Mouse (Mus musculus) erythroblast, adult 5-6 weeks (primary cell): ENCODE measurements around the gene Ift80. TPM values are rescaled to one million over a fixed set of nuclear protein-coding genes. Genes with fewer than 3 reads are reported as not detected.

ENCODE experiments used
- total RNA-seq, 2 experiments: library from RNA; stranded (forward) in 1 of 2; stranded (reverse) in 1 of 2; fragments of 150-400 nt in 1 of 2; fragments of 200-764, 138-1000 nt in 1 of 2; gene quantifications; 2 replicates each; pipeline versions ENCODE4 v1.2.3 to v1.2.4; 2015 to 2017; ENCODE audit warnings: low replicate concordance in 2 of 2

The Ift80 gene
- total RNA-seq, 2 experiments from 2014 or later, result 50.7 to 79.5 TPM

Other genes starting within 250 kb of the Ift80 start
- 0.63 and 0.96 TPM in 2 replicates for gene 1110032F04Rik, start 135.0 kb downstream of the Ift80 start, total RNA-seq (2015; ENCODE audit: low replicate concordance)
- 0.70 TPM in 1 of 2 replicates, not detected in the other for gene 1110032F04Rik, start 135.0 kb downstream of the Ift80 start, total RNA-seq (2017; ENCODE audit: low replicate concordance)
- 162 and 171 TPM in 2 replicates for gene Smc4, start 168 bp upstream of the Ift80 start, total RNA-seq (2015; ENCODE audit: low replicate concordance)
- 317 and 358 TPM in 2 replicates for gene Smc4, start 168 bp upstream of the Ift80 start, total RNA-seq (2017; ENCODE audit: low replicate concordance)
- gene Trim59, start 40.2 kb upstream of the Ift80 start, total RNA-seq (2015; ENCODE audit: low replicate concordance), result 378 and 394 TPM in 2 replicates
- gene Trim59, start 40.2 kb upstream of the Ift80 start, total RNA-seq (2017; ENCODE audit: low replicate concordance), result 264 and 376 TPM in 2 replicates
- 18.0 and 21.3 TPM in 2 replicates for gene Kpna4, start 122.5 kb upstream of the Ift80 start, total RNA-seq (2015; ENCODE audit: low replicate concordance)
- 26.9 and 29.1 TPM in 2 replicates for gene Kpna4, start 122.5 kb upstream of the Ift80 start, total RNA-seq (2017; ENCODE audit: low replicate concordance)
- not detected in 2 replicates for gene Arl14, start 217.8 kb upstream of the Ift80 start, total RNA-seq (2015; ENCODE audit: low replicate concordance)
- gene Arl14, start 217.8 kb upstream of the Ift80 start, total RNA-seq (2017; ENCODE audit: low replicate concordance), result not detected in 2 replicates